Mouse (Mus musculus): ENCODE measurements around the gene Mical1. TPM values are rescaled to one million over a fixed set of nuclear protein-coding genes. Genes with fewer than 3 reads are reported as not detected.

Gene Mical1
- total and polyA plus RNA-seq, 3 experiments: 1.3 to 15.7 TPM; not detected in 1

GRCm38 (mm10) chr10:41450137-41450670 is 25.9 kb upstream of the Mical1 start, which contains the start of gene Zbtb24 (continued):
- no peak for TF ChIP-seq CHD2 (IDR thresholded peaks at IDR 0.05; ENCODE audit: low read length)
- peak; percentile 85 for TF ChIP-seq HCFC1 (IDR thresholded peaks at IDR 0.05; ENCODE audit: low read depth, low read length)
- TF ChIP-seq EP300 (IDR thresholded peaks at IDR 0.05; ENCODE audit: low read depth in 1 of 2, low read length in 2 of 2): no peak
- no peak for TF ChIP-seq MYB (IDR thresholded peaks at IDR 0.05; ENCODE audit: low read depth, low read length)
- TF ChIP-seq CHD1 (IDR thresholded peaks at IDR 0.05; ENCODE audit: low read depth, low read length): no peak
- TF ChIP-seq POLR2A (IDR thresholded peaks at IDR 0.05; ENCODE audit: control insufficient read depth in 1 of 2, insufficient read depth in 1 of 2, low read depth in 1 of 2, low read length in 2 of 2, poor library complexity in 1 of 2): peak; percentile 62 to 85; a peak in 3 of 4 replicates
- peak; percentile 62 for TF ChIP-seq GATA1 (IDR thresholded peaks at IDR 0.05; ENCODE audit: low read depth, low read length)
- TF ChIP-seq JUND (IDR thresholded peaks at IDR 0.05; ENCODE audit: low read depth, low read length): no peak
- TF ChIP-seq MAZ (IDR thresholded peaks at IDR 0.05; ENCODE audit: low read depth, low read length): no peak; the same call in 1 of the 2 replicates
- TF ChIP-seq RCOR1 (IDR thresholded peaks at IDR 0.05; ENCODE audit: low read depth, low read length): peak; percentile 57; the same call in 1 of the 2 replicates
- no peak for TF ChIP-seq MYC (IDR thresholded peaks at IDR 0.05; ENCODE audit: low read depth, low read length)
- TF ChIP-seq ELF1 (IDR thresholded peaks at IDR 0.05; ENCODE audit: low read depth, low read length): peak; percentile 100
- TF ChIP-seq TBP (IDR thresholded peaks at IDR 0.05; ENCODE audit: low read depth, low read length): peak; percentile 95
- TF ChIP-seq MAFK (IDR thresholded peaks at IDR 0.05; ENCODE audit: borderline replicate concordance, low read depth, low read length): no peak
- TF ChIP-seq NELFE (IDR thresholded peaks at IDR 0.05; ENCODE audit: low read depth, low read length): peak; percentile 81
- peak; percentile 74 to 95 for TF ChIP-seq USF2 (IDR thresholded peaks at IDR 0.05; ENCODE audit: borderline replicate concordance in 1 of 2, insufficient read depth in 1 of 2, low read depth in 1 of 2, low read length in 2 of 2)
- TF ChIP-seq MAX (IDR thresholded peaks at IDR 0.05; ENCODE audit: low read length): peak; percentile 94
- peak; percentile 51 for TF ChIP-seq MXI1 (IDR thresholded peaks at IDR 0.05; ENCODE audit: low read depth, low read length)
- peak; percentile 41; the same call in 1 of the 2 replicates for TF ChIP-seq UBTF (IDR thresholded peaks at IDR 0.05; ENCODE audit: borderline replicate concordance, insufficient read depth, low read depth, low read length)
- TF ChIP-seq ZKSCAN1 (IDR thresholded peaks at IDR 0.05; ENCODE audit: low read depth, low read length): no peak
- no peak for TF ChIP-seq SMC3 (IDR thresholded peaks at IDR 0.05; ENCODE audit: low read depth, low read length)
- peak; percentile 94 for TF ChIP-seq SIN3A (IDR thresholded peaks at IDR 0.05; ENCODE audit: low read length)

- Histone ChIP-seq H3K9me3 (replicated peaks; ENCODE audit: insufficient read depth, low read length) (no peaks in the 10 kb centered on the region), H3K4me1 (ENCODE audit: control insufficient read depth in 1 of 2, insufficient read depth in 2 of 2, low read length in 2 of 2) (peaks cover 4 to 21% of the 10 kb centered on the region in 2 experiments), H3K27me3 (ENCODE audit: control insufficient read depth in 1 of 2, insufficient read depth in 2 of 2, low read length in 2 of 2) (no peaks in the 10 kb centered on the region), H3K27ac (ENCODE audit: control insufficient read depth, low read depth, low read length) (peak overlapping the region; percentile 49), H3K36me3 (ENCODE audit: control insufficient read depth in 1 of 2, insufficient read depth in 2 of 2, low read length in 2 of 2) (peaks cover 0 to 12% of the 10 kb centered on the region in 2 experiments; a peak in 2 of 4 replicates), H3K4me3 (ENCODE audit: control insufficient read depth in 1 of 2, insufficient read depth in 1 of 2, low read depth in 2 of 2, low read length in 2 of 2) (peak overlapping the region; percentile 77 to 97), H3K79me2 (ENCODE audit: control insufficient read depth, insufficient read depth, low read length, poor library complexity) (peaks cover 17% of the 10 kb centered on the region), H3K9ac (ENCODE audit: control insufficient read depth, low read depth, low read length, poor library complexity, severe bottlenecking) (peak overlapping the region; percentile 80)
- DNase-seq (ENCODE audit: low read depth, low spot score): no peak
- no peak for TF ChIP-seq SIN3A (IDR thresholded peaks at IDR 0.05; ENCODE audit: low read length)
- no peak for TF ChIP-seq CHD1 (IDR thresholded peaks at IDR 0.05; ENCODE audit: low read depth, low read length)
- no peak for TF ChIP-seq GABPA (IDR thresholded peaks at IDR 0.05; ENCODE audit: low read depth, low read length)
- TF ChIP-seq ZNF384 (IDR thresholded peaks at IDR 0.05; ENCODE audit: low read depth, low read length): peak; percentile 90
- no peak for TF ChIP-seq USF2 (IDR thresholded peaks at IDR 0.05; ENCODE audit: borderline replicate concordance in 1 of 2, insufficient read depth in 1 of 2, low read depth in 1 of 2, low read length in 2 of 2)
- no peak for TF ChIP-seq SMC3 (IDR thresholded peaks at IDR 0.05; ENCODE audit: low read depth, low read length)
- no peak for TF ChIP-seq ELF1 (IDR thresholded peaks at IDR 0.05; ENCODE audit: low read depth, low read length)
- TF ChIP-seq CTCF (IDR thresholded peaks at IDR 0.05 in 2 of 3, conservative IDR thresholded peaks at IDR 0.05 in 1 of 3; ENCODE audit: control insufficient read depth in 1 of 3, insufficient read depth in 1 of 3, low read depth in 2 of 3, low read length in 3 of 3, poor library complexity in 1 of 3, severe bottlenecking in 1 of 3): no peak
Measured at GRCm38 (mm10) chr10:41450780-41451522, 25.2 kb upstream of the Mical1 start.
